Mouse (Mus musculus) right cerebral cortex, adult 18-20 months (tissue): ENCODE data around the gene Foxj2.

Experiments used
- DNase-seq: peaks from one replicate; pipeline ENCODE4 v3.0.0; 2022; ENCODE audit warnings: mixed read lengths

Gene Foxj2

DNA sequence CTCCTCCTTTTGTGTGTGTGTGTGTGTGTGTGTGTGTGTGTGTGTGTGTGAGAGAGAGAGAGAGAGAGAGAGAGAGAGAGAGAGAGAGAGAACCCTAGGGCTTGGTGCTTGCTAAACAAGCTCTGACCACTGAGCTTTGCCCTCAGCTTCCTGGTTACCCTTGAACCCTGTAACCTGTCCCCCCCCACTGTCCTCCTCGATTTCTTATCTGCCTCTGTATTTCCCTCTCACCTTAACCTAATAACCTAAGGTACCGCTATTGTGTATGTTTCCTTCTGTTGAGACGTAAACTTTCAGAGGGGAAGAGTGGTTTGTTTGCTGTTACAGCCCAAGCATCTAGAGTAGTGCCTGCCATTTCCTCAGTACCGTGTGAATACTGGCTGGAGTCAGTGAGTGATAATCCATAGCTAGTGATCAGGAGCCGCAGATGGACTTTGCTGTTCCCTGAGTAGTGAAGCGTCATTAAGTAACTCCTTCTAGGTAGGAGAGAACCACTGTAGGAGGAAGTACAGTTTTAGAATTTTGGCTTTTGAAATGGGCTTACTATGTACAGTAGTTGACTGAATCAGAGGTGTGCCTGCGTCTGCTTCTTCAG, 59.5 kb downstream of the Foxj2 start:
- no peak for DNase-seq

DNA sequence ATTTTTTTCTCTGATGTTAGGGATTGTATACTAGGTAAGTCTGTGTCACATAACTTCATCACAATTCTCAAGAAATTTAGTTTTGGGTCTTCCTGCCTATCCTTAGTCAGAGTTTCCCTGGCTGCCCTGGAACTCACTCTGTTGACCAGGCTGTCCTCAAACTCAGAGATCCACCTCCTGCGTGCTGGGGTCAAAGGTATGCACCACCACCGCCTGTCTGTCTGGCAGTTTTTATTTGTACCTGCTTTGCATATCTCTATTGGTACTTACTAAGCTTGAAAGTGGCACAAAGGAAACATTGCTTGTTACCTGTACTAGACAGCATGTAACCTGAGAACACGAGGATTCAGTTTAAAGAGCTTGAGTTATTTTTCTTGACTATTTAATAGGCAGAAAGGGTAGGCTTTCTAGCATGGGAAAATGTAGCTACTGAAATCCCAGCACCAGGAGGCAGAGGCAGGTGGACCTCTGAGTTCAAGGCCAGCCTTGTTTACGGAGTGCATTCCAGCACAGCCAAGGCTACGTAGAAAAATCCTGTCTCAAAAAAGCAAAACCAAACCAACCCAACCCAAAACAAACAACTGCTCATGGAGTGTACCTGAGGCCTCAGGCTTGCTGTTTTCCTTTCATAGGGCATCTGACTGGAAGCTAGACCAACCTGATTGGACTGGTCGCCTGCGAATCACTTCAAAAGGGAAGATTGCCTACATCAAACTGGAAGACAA, 60.2 kb downstream of the Foxj2 start:
- DNase-seq: no peak

DNA sequence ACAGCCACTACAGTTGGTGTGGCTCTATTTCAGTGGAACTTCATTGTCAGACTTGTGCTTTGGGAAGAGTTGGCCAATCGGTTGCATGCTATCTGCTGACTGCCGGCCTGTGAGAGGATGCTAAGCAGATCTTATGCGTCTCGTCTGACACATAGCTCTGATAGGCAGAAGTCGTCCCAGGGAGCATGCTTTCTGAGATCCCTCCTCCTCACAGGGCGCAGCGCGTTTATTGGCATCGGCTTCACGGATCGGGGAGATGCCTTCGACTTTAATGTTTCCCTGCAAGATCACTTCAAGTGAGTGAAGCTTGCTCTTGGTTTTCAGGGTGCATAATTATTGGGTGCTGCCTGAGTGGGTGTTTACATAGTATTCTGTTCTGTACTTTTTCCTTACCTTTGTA, 61.6 kb downstream of the Foxj2 start:
- no peak for DNase-seq

DNA sequence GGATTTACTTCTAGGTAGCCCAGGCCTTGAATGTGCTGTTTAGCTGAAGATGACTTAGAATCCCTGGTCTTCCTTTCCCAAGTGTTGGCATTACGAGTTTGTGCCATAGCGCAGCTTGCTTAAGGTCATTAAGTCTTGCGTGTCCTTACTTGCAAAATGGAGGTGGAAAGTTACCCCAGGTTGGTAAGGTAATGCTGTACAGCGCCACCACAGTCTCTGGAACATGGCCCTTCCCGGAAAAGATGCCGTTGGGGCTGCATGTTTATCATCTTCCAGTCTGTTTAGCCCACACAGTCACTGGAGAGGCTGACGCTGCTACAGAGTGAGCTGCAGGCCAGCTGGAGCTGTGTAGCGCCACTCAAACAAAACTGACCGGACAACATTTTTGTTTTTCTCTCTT, 63.9 kb downstream of the Foxj2 start:
- DNase-seq: no peak

DNA sequence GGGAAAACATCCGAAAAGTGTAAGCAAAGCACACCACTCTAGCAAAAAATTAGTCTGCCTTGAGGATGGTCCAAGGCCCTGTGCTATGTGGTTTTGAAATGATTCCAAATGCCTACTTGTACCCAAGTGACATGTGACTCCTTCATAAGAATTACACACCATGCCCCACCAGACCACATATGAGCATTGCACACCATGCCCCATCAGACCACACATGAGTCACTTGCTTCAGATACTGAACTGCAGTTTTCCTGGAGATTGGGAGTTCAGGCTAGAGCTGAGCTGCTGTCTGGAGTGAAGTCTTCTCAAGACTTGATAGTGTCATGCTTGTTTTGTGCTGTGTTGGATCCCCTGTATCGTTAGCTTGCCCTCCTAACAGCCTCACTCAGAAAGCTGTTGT, 69.9 kb downstream of the Foxj2 start:
- DNase-seq: no peak

DNA sequence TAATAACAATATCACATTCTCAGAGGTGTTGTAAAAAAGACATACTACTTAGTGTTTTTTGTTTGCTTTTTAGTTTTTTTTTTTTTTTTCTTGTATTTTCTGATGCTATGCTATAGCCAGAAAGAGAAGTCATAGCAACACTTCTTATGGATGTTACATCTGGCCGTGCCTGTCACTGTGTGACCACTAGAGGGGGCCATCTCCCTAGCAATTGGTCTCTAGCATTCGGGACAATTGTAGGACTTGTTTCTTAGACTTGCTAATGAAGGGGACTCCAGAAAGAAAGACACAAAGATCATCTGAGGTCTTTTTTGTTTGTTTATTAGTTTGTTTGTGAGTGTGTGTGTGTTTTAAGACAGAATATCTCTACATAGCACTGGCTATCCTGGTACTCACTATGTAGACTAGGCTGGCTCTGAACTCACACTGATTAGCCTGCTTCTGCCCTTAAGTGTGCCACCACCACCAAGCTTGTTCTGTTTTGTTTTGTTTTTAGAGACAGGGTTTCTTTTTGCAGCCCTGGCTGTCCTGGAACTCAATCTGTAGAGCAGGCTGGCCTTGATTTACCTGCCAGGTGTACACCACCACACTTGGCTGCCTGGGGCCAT, 72.8 kb downstream of the Foxj2 start:
- peak; percentile 61 for DNase-seq
